Mouse (Mus musculus) bone marrow macrophage, adult 2 months (primary cell): ENCODE results near the gene Gm20388.

Experiments used
- CTCF ChIP-seq: IDR thresholded peaks from 2 replicates; pipeline ENCODE4 v1.5.1; 2012; ENCODE audit warnings: low read depth, mild to moderate bottlenecking, low read length, moderate library complexity
- POLR2A ChIP-seq: IDR thresholded peaks from 2 replicates; pipeline ENCODE4 v1.6.1; 2012; ENCODE audit warnings: mild to moderate bottlenecking, low read depth, low read length, borderline replicate concordance

DNA sequence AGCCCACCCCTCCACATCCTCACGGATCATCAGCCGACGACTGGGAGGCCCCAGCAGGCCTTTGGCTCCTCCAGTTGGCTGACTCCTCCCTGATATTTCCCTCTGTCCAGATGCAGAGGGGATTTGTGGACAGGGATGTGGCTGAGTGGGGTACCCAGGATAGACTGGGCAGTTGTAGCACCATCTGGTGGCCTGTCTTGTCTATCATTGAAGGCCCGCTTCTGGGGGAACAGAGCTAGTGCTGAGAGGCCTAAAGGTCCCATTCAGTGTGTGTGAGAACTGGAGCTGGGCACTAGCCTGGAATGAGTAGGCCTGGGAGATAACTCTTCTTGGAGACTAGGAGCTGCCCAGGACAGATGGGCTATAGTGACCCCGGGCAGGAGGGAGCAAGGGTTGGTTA is 3321.1 kb downstream of the Gm20388 start:
- no peak for TF ChIP-seq CTCF
- TF ChIP-seq POLR2A = no peak
